Mouse (Mus musculus) adrenal gland, postnatal 0 days (tissue): Measurements from ENCODE around the gene Ak7. TPM values are rescaled to one million over a fixed set of nuclear protein-coding genes. Genes with fewer than 3 reads are reported as not detected.

ENCODE experiments used
- polyA plus RNA-seq: library from polyadenylated mRNA; unstranded; fragments of >200 nt; fragmentation: Nextera tagmentation; extraction: Ambion mirVana; gene quantifications from 2 replicates; pipeline ENCODE4 v1.2.1, GENCODE M21; 2015

Ak7 gene
- 0.41 and 0.47 TPM in 2 replicates for polyA plus RNA-seq

GRCm38 (mm10) chr12:105705799-105706487, at the start of gene Ak7:
TSS of gene Ak7 (plus strand) at chr12:105705976.

GRCm38 (mm10) chr12:105683933-105684901, 21.6 kb upstream of the Ak7 start, which contains the start of gene Gskip:
TSS of gene Gskip (plus strand) at chr12:105684829.

GRCm38 (mm10) chr12:105685001-105685691, 20.6 kb upstream of the Ak7 start, which contains the start of gene Atg2b:
TSS of gene Atg2b (minus strand) at chr12:105685211.

DNA sequence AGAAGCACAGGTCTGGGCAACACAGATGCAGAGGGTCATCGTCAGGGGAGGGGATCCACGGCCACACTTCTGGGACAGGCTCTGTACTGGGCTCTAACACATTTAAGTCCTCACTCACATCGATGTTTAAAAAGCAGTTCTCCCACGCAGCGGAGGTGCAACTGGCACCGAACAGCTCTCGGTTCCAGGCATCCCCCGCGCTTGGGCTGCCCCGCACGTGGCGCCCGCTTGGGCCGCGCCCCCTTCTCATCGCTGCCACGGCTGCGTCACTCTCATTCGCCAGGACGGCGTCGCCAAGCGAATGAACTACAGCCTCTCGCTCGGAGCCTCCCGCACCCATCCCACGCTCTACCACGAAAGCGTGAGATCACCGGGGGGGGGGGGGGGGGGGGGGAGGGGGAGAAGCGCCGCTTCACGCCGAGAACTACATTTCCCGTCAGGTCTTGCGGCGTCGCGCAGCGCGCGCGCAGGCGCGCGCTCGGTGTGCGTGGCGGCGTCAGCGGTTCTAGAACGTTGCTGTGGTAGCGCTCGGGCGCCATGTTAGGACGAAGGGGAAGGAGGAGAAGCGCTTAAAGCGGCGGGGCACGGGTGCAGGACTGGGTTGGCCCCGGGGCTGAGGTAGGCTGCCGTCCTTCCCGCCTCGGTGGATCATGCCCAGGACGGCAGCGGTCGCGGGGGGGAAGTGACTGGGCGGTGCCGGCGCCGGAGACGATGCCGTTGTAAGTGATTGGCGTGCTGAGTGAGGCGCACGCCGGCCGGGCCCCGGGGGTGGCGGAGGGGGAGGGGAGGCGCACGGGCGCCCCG, 78.6 kb downstream of the Ak7 start, which contains the start of gene Papola:
Gene Papola, plus strand, starts transcription at position 499 of the 804 bp plus-strand sequence.

Other genes with a start within 250 kb of the Ak7 start
- 7.9 and 8.1 TPM in 2 replicates for gene Bdkrb2, start 142.8 kb upstream of the Ak7 start, polyA plus RNA-seq
- 0.17 and 0.90 TPM in 2 replicates for gene Bdkrb1, start 102.9 kb upstream of the Ak7 start, polyA plus RNA-seq
- gene Gskip, start 21.1 kb upstream of the Ak7 start, polyA plus RNA-seq = 33.7 and 34.3 TPM in 2 replicates
- gene Atg2b, start 20.8 kb upstream of the Ak7 start, polyA plus RNA-seq = 5.6 and 5.8 TPM in 2 replicates
- 106 and 147 TPM in 2 replicates for gene Papola, start 78.7 kb downstream of the Ak7 start, polyA plus RNA-seq